Mouse (Mus musculus) liver, postnatal 0 days (tissue): ENCODE measurements around the gene Mblac2. TPM values are rescaled to one million over a fixed set of nuclear protein-coding genes. Genes with fewer than 3 reads are reported as not detected.
"Not testable (repeated sequence)": the region's sequence is repeated elsewhere in the genome, so short reads cannot be mapped to it uniquely, and the experiment has no call there.

Source experiments
- ATAC-seq: fragments of 200-750 bp; cut with Nextera tagmentation; 2 replicates; pipeline ENCODE4 v1.8.0; 2017; ENCODE audit warnings: mild to moderate bottlenecking, moderate library complexity
- DNase-seq: peaks from one replicate; pipeline ENCODE4 v3.0.0-alpha.2; 2016
- H3K27ac ChIP-seq: fragments of 300-500 bp; sonication (generic); 2 replicates; pipeline ENCODE4 v1.5.1; 2014; ENCODE audit warnings: antibody characterized with exemption, moderate library complexity, mild to moderate bottlenecking, low read depth
- H3K27me3 ChIP-seq: fragments of 300-500 bp; sonication (generic); 2 replicates; pipeline ENCODE4 v1.6.1; 2014; ENCODE audit warnings: low read length, control low read depth, mixed read lengths; ENCODE audit not compliant: insufficient read depth
- H3K36me3 ChIP-seq: fragments of 300-500 bp; sonication (generic); replicated peaks from 2 replicates; pipeline ENCODE4 v1.6.1; 2014; ENCODE audit warnings: mild to moderate bottlenecking, control low read depth, low read length, moderate library complexity, mixed read lengths; ENCODE audit not compliant: insufficient read depth
- H3K4me1 ChIP-seq: fragments of 300-500 bp; sonication (generic); 2 replicates; pipeline ENCODE4 v1.6.1; 2014; ENCODE audit warnings: antibody characterized with exemption, mild to moderate bottlenecking, control low read depth; ENCODE audit not compliant: insufficient read depth
- H3K4me2 ChIP-seq: fragments of 300-500 bp; sonication (generic); 2 replicates; pipeline ENCODE4 v1.6.1; 2014; ENCODE audit warnings: low read depth, mild to moderate bottlenecking, low read length, moderate library complexity, mixed read lengths
- H3K4me3 ChIP-seq: fragments of 300-500 bp; sonication (generic); 2 replicates; pipeline ENCODE4 v1.5.1; 2014; ENCODE audit warnings: low read depth, low read length
- H3K9ac ChIP-seq: fragments of 300-500 bp; sonication (generic); replicated peaks from 2 replicates; pipeline ENCODE4 v1.6.1; 2014; ENCODE audit warnings: mild to moderate bottlenecking, moderate library complexity
- H3K9me3 ChIP-seq: fragments of 300-500 bp; sonication (generic); 2 replicates; pipeline ENCODE4 v1.6.1; 2016; ENCODE audit warnings: mild to moderate bottlenecking, control low read depth, low read length, mixed read lengths
- CTCF ChIP-seq: sonication (generic); IDR thresholded peaks from 2 replicates; pipeline ENCODE4 v1.5.1; 2016; ENCODE audit warnings: antibody characterized with exemption, low read depth
- EP300 ChIP-seq: IDR thresholded peaks from 2 replicates; pipeline ENCODE4 v1.6.1; 2016; ENCODE audit warnings: antibody characterized with exemption, low read depth, mild to moderate bottlenecking
- WGBS: fragments of 180-500 bp; shearing (Covaris S2); extraction: QIAGEN DNeasy Blood & Tissue Kit; methylation state at CpG from one replicate; pipeline ENCODE4 v1.1.7; 2014; ENCODE audit not compliant: insufficient replicate concordance; 5-methylcytosine and 5-hydroxymethylcytosine counted together
- polyA plus RNA-seq: library from polyadenylated mRNA; unstranded; fragments of >200 nt; fragmentation: Nextera tagmentation; extraction: Ambion mirVana; gene quantifications from 2 replicates; pipeline ENCODE4 v1.2.1, GENCODE M21; 2015

Gene Mblac2
- polyA plus RNA-seq, 1 experiment from 2014 or later, result 3.1 TPM

GRCm38 (mm10) chr13:81713896-81714295 is 2.8 kb downstream of the Mblac2 start:
- Histone ChIP-seq H3K4me1 (peaks cover 24% of the 10 kb centered on the region), H3K9me3 (no peaks in the 10 kb centered on the region), H3K27ac (no peak overlapping the region), H3K4me2 (no peak overlapping the region), H3K36me3 (no peaks in the 10 kb centered on the region), H3K27me3 (no peaks in the 10 kb centered on the region), H3K9ac (no peak overlapping the region), H3K4me3 (no peak overlapping the region)
- DNase-seq, result no peak
- no peak for ATAC-seq
- TF ChIP-seq EP300, result no peak
- no peak for TF ChIP-seq CTCF
- whole genome bisulfite sequencing, result 85% methylated on average over 1 of the region's 1 CpGs

DNA sequence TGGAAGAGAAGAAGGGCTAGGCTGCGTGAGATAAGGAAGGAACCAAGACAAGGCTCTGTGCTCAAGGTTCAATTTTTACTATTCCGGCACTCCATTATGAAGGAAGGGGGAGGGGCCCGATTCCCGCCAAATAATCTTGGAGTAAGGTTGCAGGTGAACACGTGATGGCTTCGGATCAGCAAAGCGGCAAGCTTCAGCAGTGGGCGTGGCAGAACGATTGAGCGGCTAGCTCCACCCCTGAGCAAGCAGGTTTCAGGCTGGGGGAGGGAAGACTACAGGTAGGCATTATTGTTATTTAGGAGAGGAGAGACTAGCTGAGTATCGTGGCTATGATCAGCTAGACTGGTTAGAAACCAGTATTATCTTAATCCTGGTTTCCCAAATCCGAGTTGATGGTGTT is 17.0 kb downstream of the Mblac2 start:
- not testable (repeated sequence) for H3K9ac ChIP-seq, H3K4me1 ChIP-seq, H3K4me2 ChIP-seq, H3K36me3 ChIP-seq, DNase-seq, H3K9me3 ChIP-seq, H3K27ac ChIP-seq, ATAC-seq, H3K4me3 ChIP-seq, H3K27me3 ChIP-seq
- WGBS, result 77% methylated on average over 12 of the region's 12 CpGs

DNA sequence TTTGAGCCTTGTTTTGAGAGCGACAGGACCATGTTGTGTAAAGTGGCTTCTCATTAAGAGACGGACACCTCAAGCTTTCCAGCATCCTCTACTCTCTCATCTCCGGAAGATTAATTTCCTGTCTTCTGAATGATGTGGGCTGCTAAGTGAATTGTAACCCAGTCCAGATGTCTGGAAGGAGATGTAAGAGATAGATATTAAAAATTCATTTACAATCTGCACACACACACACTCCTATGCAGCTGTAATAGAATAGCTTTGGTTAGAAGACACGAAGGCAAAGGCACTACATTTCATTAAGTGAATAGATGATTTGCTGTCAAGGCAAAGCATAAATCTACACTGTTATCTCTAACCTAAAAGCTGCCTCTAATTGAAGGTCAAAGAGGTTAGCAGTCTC is 18.0 kb downstream of the Mblac2 start:
- H3K4me1 ChIP-seq, result no peaks in the 10 kb centered on the region
- ATAC-seq (no peak), DNase-seq (no peak)
- no peak for TF ChIP-seq CTCF
- TF ChIP-seq EP300, result no peak
- 79% methylated on average over 4 of the region's 4 CpGs for WGBS
- H3K4me2 ChIP-seq, result no peak overlapping the region
- no peaks in the 10 kb centered on the region for H3K27me3 ChIP-seq
- no peak overlapping the region for H3K27ac ChIP-seq
- no peak overlapping the region for H3K9ac ChIP-seq
- H3K36me3 ChIP-seq, result no peaks in the 10 kb centered on the region
- H3K9me3 ChIP-seq, result no peaks in the 10 kb centered on the region
- no peak overlapping the region for H3K4me3 ChIP-seq

- no peaks in the 10 kb centered on the region for H3K9me3 ChIP-seq
- WGBS, result 48% methylated on average over 1 of the region's 1 CpGs
- H3K27me3 ChIP-seq, result no peaks in the 10 kb centered on the region
- H3K36me3 ChIP-seq, result no peaks in the 10 kb centered on the region
- H3K27ac ChIP-seq, result no peak overlapping the region
- ATAC-seq (no peak), DNase-seq (no peak)
- no peak overlapping the region for H3K9ac ChIP-seq
- no peak overlapping the region for H3K4me2 ChIP-seq
- no peaks in the 10 kb centered on the region for H3K4me1 ChIP-seq
- no peak overlapping the region for H3K4me3 ChIP-seq
- peak; percentile 59; the same call in 1 of the 2 replicates for TF ChIP-seq EP300
- TF ChIP-seq CTCF, result no peak
Observed at GRCm38 (mm10) chr13:81730362-81730761, 19.2 kb downstream of the Mblac2 start.

DNA sequence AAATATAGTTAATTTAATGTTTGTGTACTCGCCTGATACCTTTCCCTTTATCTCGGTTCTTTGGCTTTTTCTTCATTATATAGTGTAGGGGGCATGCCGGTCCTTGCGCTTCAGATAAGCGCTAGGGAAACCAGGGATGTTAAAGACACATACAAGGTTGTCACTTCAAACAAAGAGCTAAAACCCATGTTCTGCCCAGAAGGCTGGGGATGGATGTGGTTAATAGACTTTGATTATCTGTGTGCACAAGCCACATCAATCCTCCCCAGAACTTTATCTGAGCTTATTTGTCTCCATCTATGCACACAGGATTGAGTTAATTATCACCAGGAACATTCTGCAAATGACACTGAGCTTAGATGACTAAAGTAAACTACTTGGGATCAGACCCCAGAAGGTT is 25.5 kb downstream of the Mblac2 start:
- H3K9me3 ChIP-seq, result no peaks in the 10 kb centered on the region
- WGBS, result 46% methylated on average over 5 of the region's 5 CpGs
- peaks cover 4% of the 10 kb centered on the region for H3K4me1 ChIP-seq
- no peak overlapping the region for H3K4me3 ChIP-seq
- no peaks in the 10 kb centered on the region for H3K27me3 ChIP-seq
- no peak for DNase-seq
- H3K9ac ChIP-seq, result no peak overlapping the region
- H3K4me2 ChIP-seq, result no peak overlapping the region
- no peaks in the 10 kb centered on the region for H3K36me3 ChIP-seq
- H3K27ac ChIP-seq, result no peak overlapping the region
- TF ChIP-seq CTCF (no peak), EP300 (no peak)
- ATAC-seq, result no peak

GRCm38 (mm10) chr13:81740898-81741297 is 29.8 kb downstream of the Mblac2 start:
- H3K27me3 ChIP-seq, result no peaks in the 10 kb centered on the region
- H3K9me3 ChIP-seq, result no peaks in the 10 kb centered on the region
- WGBS, result 21% methylated on average over 3 of the region's 3 CpGs
- H3K4me2 ChIP-seq, result no peak overlapping the region
- TF ChIP-seq CTCF (peak; percentile 52), EP300 (peak; percentile 31; the same call in 1 of the 2 replicates)
- peaks cover 8% of the 10 kb centered on the region for H3K4me1 ChIP-seq
- DNase-seq, result peak; percentile 22
- H3K36me3 ChIP-seq, result no peaks in the 10 kb centered on the region
- no peak overlapping the region for H3K27ac ChIP-seq
- ATAC-seq, result peak; percentile 80
- H3K9ac ChIP-seq, result no peak overlapping the region
- H3K4me3 ChIP-seq, result no peak overlapping the region

- Histone ChIP-seq H3K27ac (no peak overlapping the region), H3K4me3 (no peak overlapping the region), H3K4me1 (peaks cover 8% of the 10 kb centered on the region), H3K36me3 (no peaks in the 10 kb centered on the region), H3K27me3 (no peaks in the 10 kb centered on the region), H3K4me2 (no peak overlapping the region), H3K9ac (no peak overlapping the region), H3K9me3 (0 out of 2 replicates have a peak, but pooled peaks cover 2% of the 10 kb centered on the region)
- TF ChIP-seq CTCF, result 0 out of 2 replicates have a peak, but pooled peaks have one; percentile 14
- TF ChIP-seq EP300, result no peak
- 57% methylated on average over 9 of the region's 10 CpGs for WGBS
- DNase-seq, result no peak
- peak; percentile 58 for ATAC-seq
Observed at GRCm38 (mm10) chr13:81743391-81744091, 32.4 kb downstream of the Mblac2 start.
